Mouse (Mus musculus) heart, postnatal 4 days (tissue): ENCODE data around the gene Opn1mw. TPM values are rescaled to one million over a fixed set of nuclear protein-coding genes. Genes with fewer than 3 reads are reported as not detected.
"Not testable (repeated sequence)": the region's sequence is repeated elsewhere in the genome, so short reads cannot be mapped to it uniquely, and the experiment has no call there.

Experiments
- DNase-seq: peaks from one replicate; pipeline ENCODE4 v3.0.0; 2021
- total RNA-seq, 2 experiments: library from RNA; stranded (reverse); gene quantifications; 2 replicates each; pipeline ENCODE4 v1.2.3; 2021

Opn1mw gene
- not detected for total RNA-seq

DNA sequence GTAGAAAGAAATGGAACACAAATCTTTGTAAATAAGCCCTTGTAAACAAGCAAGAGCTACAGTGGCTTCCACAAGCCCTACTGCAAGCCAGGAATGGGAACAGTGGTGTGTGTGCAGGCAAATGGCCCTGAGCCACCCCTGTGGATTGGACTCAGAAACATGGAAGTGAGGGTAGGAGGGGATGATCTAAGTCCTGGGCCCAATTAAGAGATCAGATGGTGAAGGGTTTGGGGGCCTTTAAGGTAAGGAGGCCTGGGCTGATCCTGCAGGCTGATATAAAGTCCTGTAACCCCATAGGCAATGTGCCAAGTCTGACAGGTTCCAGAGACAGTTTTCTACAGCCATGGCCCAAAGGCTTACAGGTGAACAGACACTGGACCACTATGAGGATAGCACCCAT lies at the start of gene Opn1mw:
TSS of gene Opn1mw (plus strand) at position 301 of the 400 bp plus-strand sequence.
- DNase-seq = no peak

DNA sequence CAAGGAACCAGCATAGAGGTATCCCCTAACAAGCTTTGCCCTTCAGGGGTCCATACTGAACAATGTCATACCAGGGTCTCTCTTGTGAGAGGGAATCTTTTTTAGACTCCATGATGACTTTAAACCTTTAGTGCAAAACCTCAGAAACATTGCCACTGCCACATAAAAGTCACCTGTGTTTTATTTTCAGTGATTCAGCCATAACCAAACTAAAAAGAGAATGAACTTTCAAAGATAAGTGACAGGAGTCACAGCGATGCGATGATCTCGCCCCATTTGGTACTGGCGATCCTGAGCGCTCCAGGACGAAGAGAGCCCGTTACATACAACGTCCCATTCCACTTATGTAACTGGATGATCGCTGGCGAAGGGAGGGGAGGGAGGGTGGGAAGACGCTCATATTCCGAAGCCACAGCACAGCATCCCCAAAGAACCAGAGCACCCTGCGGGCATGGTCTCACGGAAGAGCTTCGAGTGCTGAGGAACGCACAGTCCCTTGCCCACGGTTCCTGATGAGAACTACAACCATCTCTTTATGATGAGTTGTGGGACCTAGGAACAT lies 42.9 kb upstream of the Opn1mw start:
- DNase-seq = no peak

DNA sequence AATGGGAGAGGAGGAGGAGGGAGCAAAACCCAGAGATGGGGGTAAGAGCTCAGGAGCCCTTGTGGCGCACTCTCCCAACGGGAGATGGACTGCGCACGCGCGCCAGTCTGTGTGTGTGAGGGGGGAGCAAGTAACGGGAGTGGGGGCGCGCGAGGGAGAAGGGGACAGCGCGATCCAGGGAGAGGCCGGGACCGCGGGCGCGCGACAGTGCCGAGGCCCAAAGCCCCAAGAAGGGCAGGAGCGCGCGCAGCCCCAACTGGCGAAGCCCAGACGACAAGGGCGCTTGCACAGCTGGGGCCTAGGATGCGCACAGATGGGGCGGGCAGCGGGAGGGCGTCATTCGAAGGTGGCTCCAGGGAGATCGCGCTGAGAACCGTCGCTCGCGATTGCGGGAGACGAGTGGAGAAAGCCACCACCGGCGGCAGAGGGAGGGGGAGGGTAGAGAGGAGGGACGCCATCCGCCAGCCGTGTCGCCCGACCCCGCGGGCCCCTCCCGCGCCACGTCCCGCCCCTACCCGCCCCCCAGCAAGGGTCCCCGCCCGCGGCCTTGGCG lies 42.2 kb upstream of the Opn1mw start:
- peak; percentile 80 for DNase-seq

DNA sequence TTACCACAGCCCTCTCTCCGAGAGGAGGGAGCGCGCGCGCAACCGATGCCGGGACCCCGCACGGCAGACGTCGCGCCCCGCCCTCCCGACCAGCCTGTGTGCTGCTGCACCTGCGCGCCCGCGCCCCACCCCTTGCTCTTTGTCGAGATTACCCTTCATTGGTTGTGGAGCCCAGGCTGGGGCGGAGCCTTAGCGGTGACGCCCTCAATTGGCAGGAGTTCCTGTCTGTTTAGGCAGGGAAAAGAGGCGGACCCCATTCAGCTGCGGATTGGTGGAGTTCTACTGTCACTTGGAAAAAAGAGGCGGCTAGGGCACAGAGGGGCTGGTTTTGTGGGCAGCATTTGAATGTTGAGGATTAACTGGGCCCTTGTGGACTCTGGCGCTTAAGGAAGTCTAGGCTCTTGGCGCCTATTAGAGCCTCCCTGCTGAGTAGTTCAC lies 41.6 kb upstream of the Opn1mw start:
- peak; percentile 97 for DNase-seq

DNA sequence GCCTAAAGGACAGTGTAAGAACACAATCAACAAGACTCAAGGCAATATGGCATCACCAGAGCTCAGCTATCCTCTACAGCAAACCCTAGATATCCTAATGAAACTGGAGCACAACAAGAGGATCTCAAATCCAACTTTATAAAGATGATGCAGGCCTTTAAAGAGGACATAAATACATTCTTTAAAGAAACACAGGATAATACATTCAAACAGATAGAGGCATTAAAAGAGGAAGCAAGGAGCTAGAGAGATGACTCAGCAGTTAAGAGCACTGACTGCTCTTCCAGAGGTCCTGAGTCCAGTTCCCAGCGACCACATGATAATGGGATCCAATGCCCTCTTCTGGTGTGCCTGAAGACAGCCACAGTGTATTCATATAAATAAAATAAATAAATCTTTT lies 32.1 kb upstream of the Opn1mw start:
- no peak for DNase-seq

DNA sequence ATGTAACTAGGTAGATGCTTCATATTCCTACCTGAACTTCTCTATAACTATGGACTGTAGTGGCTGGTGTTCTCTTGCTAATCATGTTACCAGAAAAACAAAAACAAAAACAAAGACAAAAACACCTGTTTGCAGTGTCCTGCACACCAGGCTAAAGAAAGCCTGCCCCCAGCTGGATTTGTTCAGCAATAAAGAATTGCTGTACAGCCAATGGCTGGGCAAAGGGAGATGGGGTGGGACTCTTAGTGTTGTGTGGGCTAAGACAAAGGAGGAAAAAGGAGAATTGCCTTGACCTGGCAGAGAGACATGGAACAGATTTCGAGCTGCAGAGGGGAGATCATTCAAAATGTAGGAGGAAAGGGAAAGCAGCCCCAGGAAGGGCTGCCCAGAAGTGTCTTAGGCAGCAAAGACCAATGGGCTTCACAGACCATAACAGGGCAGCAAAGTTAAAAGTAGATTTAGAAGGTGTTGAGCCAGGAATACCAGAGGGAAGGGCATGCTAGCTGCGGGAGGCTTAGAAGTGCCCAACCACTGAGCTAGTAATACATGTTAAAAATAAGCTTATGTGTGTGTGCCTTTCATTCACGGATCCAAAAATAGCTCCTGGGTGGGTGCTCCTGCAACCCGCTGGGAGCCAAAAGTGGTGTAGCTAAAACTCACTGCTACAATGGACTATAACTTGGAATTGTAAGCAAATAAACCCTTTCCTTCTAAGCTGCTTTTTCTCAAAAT lies 23.6 kb upstream of the Opn1mw start:
- peak; percentile 14 for DNase-seq

DNA sequence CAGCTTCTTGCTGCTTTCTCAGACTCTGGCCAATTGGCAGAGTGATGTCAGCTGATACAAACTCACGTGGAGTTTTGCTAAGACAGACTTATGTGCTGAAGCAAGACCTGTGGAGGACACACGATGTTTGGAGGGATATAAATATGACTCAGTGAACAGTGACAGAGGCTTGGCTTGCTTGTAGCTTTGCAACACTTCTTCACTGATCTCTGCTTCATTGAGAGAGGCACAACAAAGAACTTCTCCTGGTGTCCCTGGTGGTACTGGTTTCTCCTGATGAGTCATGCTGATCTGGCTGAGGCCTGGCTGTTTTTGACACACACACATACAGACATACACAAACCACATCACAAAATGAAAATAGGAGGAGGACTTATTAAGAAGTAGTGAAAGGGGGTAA lies 21.3 kb upstream of the Opn1mw start:
- DNase-seq = no peak

DNA sequence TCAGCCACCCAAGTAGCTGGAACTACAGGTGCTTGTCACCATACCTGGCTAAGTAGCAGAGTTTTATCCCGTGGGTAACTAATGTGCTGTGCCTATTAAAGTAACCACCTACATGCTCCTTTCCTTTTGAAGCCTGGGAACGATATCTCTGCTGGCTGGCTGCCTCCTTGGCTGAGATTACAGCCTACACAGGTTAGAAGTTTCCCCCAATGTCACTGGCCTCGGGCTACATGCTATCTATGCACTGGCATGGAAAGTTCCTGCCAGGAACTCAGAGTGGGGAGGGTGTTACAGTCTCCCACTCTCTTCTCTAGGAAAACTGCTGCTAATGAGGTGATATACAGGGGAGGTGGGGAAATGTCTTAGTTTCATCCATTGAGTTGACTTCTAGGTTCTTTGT lies 18.5 kb upstream of the Opn1mw start:
- peak; percentile 20 for DNase-seq

DNA sequence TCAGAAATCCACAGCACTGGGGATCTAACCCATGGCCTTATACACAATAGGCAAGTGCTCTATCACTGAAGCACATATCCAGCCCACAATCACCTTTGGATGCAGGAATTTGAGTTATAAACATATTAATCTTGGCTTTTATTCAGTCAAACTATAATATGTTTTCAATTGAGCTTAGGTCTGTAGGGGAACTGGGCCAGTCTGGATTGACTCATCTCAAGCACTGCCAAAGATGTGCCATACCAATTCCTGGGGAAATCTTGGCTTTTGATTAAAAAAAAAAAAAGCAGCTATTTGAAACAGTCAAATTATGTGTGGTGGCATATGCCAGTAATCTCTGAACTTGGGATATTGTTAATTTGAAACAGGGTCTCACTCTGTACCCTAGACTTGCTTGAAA lies 13.2 kb upstream of the Opn1mw start:
- DNase-seq = no peak

DNA sequence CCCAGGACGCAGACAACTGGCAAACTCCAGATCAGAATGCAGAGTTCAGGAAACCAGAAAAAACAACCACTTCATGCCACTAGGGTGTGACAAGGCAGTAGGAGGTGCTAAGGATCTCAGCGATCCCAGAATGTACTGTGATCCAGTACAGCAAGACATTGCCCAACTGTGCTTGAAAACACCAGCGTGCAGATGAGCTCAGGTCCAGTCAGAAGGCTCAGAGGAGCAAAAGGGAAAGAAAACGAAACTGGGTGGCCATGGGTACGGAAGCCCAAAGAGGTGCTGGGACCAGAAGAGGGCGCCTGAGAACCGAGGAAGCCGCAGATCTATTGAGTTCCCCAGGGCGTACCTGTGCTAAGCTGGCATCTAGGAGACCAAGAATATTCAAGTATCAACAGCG lies 11.8 kb upstream of the Opn1mw start:
- DNase-seq = peak; percentile 61

DNA sequence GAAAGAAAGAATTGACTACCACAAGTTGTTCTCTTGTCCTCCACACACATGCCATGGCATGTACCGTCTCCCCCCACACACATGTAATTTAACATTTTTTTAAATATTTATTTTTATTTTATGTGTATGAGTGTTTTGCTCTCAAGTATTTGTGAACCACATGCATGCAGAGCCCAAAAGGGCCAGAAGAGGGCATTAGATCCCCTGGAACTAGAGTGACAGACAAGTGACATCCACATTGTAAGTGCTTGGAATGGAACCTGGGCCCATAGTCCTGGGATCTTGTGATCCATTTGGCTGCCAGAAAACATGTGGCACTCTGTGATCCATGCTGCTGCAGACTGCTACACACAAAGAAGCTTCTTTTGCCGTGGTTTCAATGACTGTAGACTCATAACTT lies 2.3 kb upstream of the Opn1mw start:
- peak; percentile 13 for DNase-seq

DNA sequence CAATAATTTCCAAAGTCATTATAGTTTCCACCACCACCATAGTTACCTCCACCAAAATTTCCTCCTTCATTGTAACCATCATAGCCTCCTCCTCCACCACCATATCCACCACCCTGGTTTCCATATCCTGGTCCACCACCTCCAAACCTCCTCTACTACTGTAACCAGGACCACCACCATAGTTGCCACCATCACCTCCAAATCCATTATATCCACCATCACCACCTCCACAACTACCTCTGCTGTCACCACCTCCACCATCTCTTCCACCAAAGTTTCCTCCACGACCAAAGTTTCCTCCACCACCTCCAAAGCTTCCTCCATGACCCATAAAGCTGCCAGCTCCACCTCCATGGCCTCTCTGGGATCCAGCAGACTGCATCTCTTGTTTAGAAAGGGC lies 8.0 kb downstream of the Opn1mw start, which contains the start of gene Mecp2:
TSS of gene Mecp2 (minus strand) at position 101 of the 400 bp plus-strand sequence.
- not testable (repeated sequence) for DNase-seq

DNA sequence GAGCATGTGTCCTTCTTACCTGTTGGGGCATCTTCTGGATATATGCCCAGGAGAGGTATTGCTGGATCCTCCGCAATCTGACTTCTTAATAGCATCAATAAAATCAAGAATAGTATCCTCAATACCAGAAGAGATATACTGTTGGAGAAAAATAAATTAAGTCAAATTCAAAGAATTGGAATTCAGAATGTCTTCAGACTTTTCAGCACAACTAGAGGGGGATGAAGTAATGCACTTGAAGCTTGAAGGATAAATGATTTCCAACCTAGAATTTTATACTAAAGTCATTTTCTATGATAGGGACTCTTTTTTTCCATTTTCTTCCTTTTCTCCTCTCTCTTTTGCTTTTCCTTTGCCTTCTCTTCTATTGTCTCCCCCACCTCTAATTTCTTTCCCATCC lies 40.5 kb downstream of the Opn1mw start, which contains the start of gene Tex28:
TSS of gene Tex28 (minus strand) at position 101 of the 400 bp plus-strand sequence.
- no peak for DNase-seq

DNA sequence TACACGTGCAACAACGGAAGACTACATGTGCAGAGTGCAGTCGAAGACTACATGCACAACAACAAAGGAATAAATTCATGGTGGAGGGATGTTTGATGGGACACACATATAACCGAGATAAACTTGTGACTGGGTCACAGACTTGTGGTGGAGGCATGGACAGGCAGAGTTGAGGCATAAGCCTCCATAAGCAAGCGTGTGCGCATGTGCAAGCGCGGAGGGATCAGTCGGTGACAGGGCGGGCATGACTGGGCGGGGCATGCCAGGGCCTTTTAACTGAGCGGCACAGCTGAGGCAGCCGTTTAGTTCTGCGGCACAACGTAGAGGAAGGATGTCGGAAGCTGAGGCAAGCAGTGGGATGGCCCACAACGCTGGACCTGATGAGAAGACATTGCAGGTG lies 49.7 kb downstream of the Opn1mw start, which contains the start of gene Tktl1:
TSS of gene Tktl1 (plus strand) at position 301 of the 400 bp plus-strand sequence.
- no peak for DNase-seq

Other genes starting within 250 kb of the Opn1mw start
- not detected for gene Avpr2, start 235.4 kb upstream of the Opn1mw start, total RNA-seq
- gene L1cam, start 231.4 kb upstream of the Opn1mw start, total RNA-seq = 1 to 10 TPM; 1.4 to 1.6 TPM
- 1 to 10 TPM; 1.8 to 2.0 TPM for gene Arhgap4, start 205.6 kb upstream of the Opn1mw start, total RNA-seq
- 10 to 100 TPM; 66.7 to 71.7 TPM for gene Naa10, start 205.5 kb upstream of the Opn1mw start, total RNA-seq
- gene Renbp, start 196.6 kb upstream of the Opn1mw start, total RNA-seq = 10 to 100 TPM; 21.4 to 22.9 TPM
- gene Hcfc1, start 161.1 kb upstream of the Opn1mw start, total RNA-seq = 10 to 100 TPM; 73.9 to 79.3 TPM
- 10 to 100 TPM; 56.4 to 57.1 TPM for gene Irak1, start 103.5 kb upstream of the Opn1mw start, total RNA-seq
- gene Mecp2, start 7.9 kb downstream of the Opn1mw start, total RNA-seq = 10 to 100 TPM; 37.6 to 39.6 TPM
- not detected for gene Tex28, start 40.4 kb downstream of the Opn1mw start, total RNA-seq
- not detected for gene Tktl1, start 49.8 kb downstream of the Opn1mw start, total RNA-seq
- gene Flna, start 122.4 kb downstream of the Opn1mw start, total RNA-seq = 100 to 1,000 TPM; 375 to 378 TPM
- gene Emd, start 127.2 kb downstream of the Opn1mw start, total RNA-seq = 10 to 100 TPM; 57.6 to 61.6 TPM
- 100 to 1,000 TPM; 297 to 347 TPM for gene Rpl10, start 143.3 kb downstream of the Opn1mw start, total RNA-seq
- 10 to 100 TPM; 39.3 to 46.4 TPM for gene Taz, start 154.4 kb downstream of the Opn1mw start, total RNA-seq
- 10 to 100 TPM; 11.7 to 12.5 TPM for gene Dnase1l1, start 154.9 kb downstream of the Opn1mw start, total RNA-seq
- gene Atp6ap1, start 169.6 kb downstream of the Opn1mw start, total RNA-seq = 100 to 1,000 TPM; 103 to 109 TPM
- 10 to 100 TPM; 85.1 to 95.7 TPM for gene Gdi1, start 177.5 kb downstream of the Opn1mw start, total RNA-seq
- gene Fam50a, start 185.6 kb downstream of the Opn1mw start, total RNA-seq = 10 to 100 TPM; 38.6 to 39.7 TPM
- 1 to 10 TPM; 2.8 to 3.6 TPM for gene Plxna3, start 201.6 kb downstream of the Opn1mw start, total RNA-seq
- gene Lage3, start 226.2 kb downstream of the Opn1mw start, total RNA-seq = 10 to 100 TPM; 51.8 to 54.6 TPM
- 10 to 100 TPM; 48.3 to 50.5 TPM for gene Ubl4a, start 245.8 kb downstream of the Opn1mw start, total RNA-seq
- 1 to 10 TPM; 7.8 to 7.9 TPM for gene Slc10a3, start 245.9 kb downstream of the Opn1mw start, total RNA-seq